Mouse (Mus musculus) heart, embryonic 14.5 days (tissue): ENCODE data around the gene Otos. TPM values are rescaled to one million over a fixed set of nuclear protein-coding genes. Genes with fewer than 3 reads are reported as not detected.
A peak's percentile ranks its signal among the peaks of the same experiment; 100 is the strongest.

ENCODE experiments used
- ATAC-seq: fragments of 200-750 bp; cut with Nextera tagmentation; 2 replicates; pipeline ENCODE4 v1.8.0; 2017; ENCODE audit warnings: low read depth, moderate TSS enrichment; ENCODE audit not compliant: insufficient number of reproducible peaks, insufficient read depth, low FRiP score
- H3K27ac ChIP-seq, 2 experiments: fragments of 200-500 bp in 1 of 2; fragments of 300-500 bp in 1 of 2; sonication (generic) in 1 of 2; replicated peaks in 1 of 2; 2 replicates each; pipeline ENCODE4 v1.5.1; 2012 to 2014; ENCODE audit warnings: low read depth in 2 of 2, low read length in 2 of 2, control low read depth in 1 of 2, mild to moderate bottlenecking in 1 of 2, mixed read lengths in 1 of 2; ENCODE audit not compliant: control insufficient read depth in 1 of 2, insufficient read depth in 1 of 2
- H3K27me3 ChIP-seq: fragments of 300-500 bp; sonication (generic); 2 replicates; pipeline ENCODE4 v1.6.1; 2014; ENCODE audit warnings: mild to moderate bottlenecking, low read length, control low read depth; ENCODE audit not compliant: control insufficient read depth, insufficient read depth
- H3K36me3 ChIP-seq: fragments of 300-500 bp; sonication (generic); 2 replicates; pipeline ENCODE4 v1.6.1; 2014; ENCODE audit warnings: mild to moderate bottlenecking, control low read depth, low read length, mixed read lengths; ENCODE audit not compliant: control insufficient read depth, insufficient read depth
- H3K4me1 ChIP-seq, 2 experiments: fragments of 200-500 bp in 1 of 2; fragments of 300-500 bp in 1 of 2; sonication (generic) in 1 of 2; 2 replicates each; pipeline ENCODE4 v1.6.1; 2012 to 2014; ENCODE audit warnings: low read length in 2 of 2, control low read depth in 1 of 2, mixed read lengths in 1 of 2; ENCODE audit not compliant: control insufficient read depth in 2 of 2, insufficient read depth in 2 of 2
- H3K4me2 ChIP-seq: fragments of 300-500 bp; sonication (generic); 2 replicates; pipeline ENCODE4 v1.6.1; 2014; ENCODE audit warnings: mild to moderate bottlenecking, low read length
- H3K4me3 ChIP-seq, 2 experiments: fragments of 200-500 bp in 1 of 2; fragments of 300-500 bp in 1 of 2; sonication (generic) in 1 of 2; 2 replicates each; pipeline ENCODE4 v1.5.1; 2012 to 2014; ENCODE audit warnings: low read length in 2 of 2, mild to moderate bottlenecking in 2 of 2, control low read depth in 1 of 2, low read depth in 1 of 2, moderate library complexity in 1 of 2; ENCODE audit not compliant: control insufficient read depth in 1 of 2, insufficient read depth in 1 of 2
- H3K9ac ChIP-seq: fragments of 300-500 bp; sonication (generic); 2 replicates; pipeline ENCODE4 v1.6.1; 2014; ENCODE audit warnings: mild to moderate bottlenecking, low read length
- H3K9me3 ChIP-seq: fragments of 300-500 bp; sonication (generic); 2 replicates; pipeline ENCODE4 v1.6.1; 2016; ENCODE audit warnings: low read length, control low read depth; ENCODE audit not compliant: control insufficient read depth
- WGBS: fragments of 180-500 bp; shearing (Covaris S2); extraction: QIAGEN DNeasy Blood & Tissue Kit; methylation state at CpG from one replicate; pipeline ENCODE4 v1.1.7; 2014; 5-methylcytosine and 5-hydroxymethylcytosine counted together
- polyA plus RNA-seq: library from polyadenylated mRNA; unstranded; fragments of >200 nt; fragmentation: Nextera tagmentation; extraction: Ambion mirVana; gene quantifications from 2 replicates; pipeline ENCODE4 v1.2.1, GENCODE M21; 2014

The Otos gene
- polyA plus RNA-seq, result not detected in 2 replicates

- Histone ChIP-seq H3K4me1 (peaks cover 0 to 4% of the 10 kb centered on the region in 2 experiments; a peak in 2 of 4 replicates), H3K27me3 (0 out of 2 replicates have a peak, but pooled peaks cover 10% of the 10 kb centered on the region), H3K27ac (no peak within 1 kb of the TSS), H3K36me3 (no peaks in the 10 kb centered on the region), H3K4me3 (no peak within 1 kb of the TSS), H3K9me3 (no peaks in the 10 kb centered on the region), H3K4me2 (peak within 1 kb of the TSS; percentile 26; the same call in 1 of the 2 replicates), H3K9ac (no peak within 1 kb of the TSS)
- no peak for ATAC-seq
- WGBS, result 26% methylated on average over 8 of the region's 8 CpGs
These were observed at the start of gene Otos for GRCm38 (mm10) chr1:92648673-92649072. TSS of gene Otos (minus strand) at chr1:92648841.

- 27% methylated on average over 4 of the region's 4 CpGs for WGBS
- Histone ChIP-seq H3K9ac (no peak overlapping the region), H3K4me1 (peaks cover 31 to 34% of the 10 kb centered on the region in 2 experiments), H3K4me3 (no peak overlapping the region), H3K27ac (no peak overlapping the region), H3K27me3 (no peaks in the 10 kb centered on the region; the same call in 1 of the 2 replicates), H3K9me3 (no peaks in the 10 kb centered on the region), H3K36me3 (no peaks in the 10 kb centered on the region), H3K4me2 (no peak overlapping the region)
- no peak for ATAC-seq
These were observed 48.2 kb upstream of the Otos start for GRCm38 (mm10) chr1:92696848-92697247.

- H3K9me3 ChIP-seq, result no peaks in the 10 kb centered on the region
- H3K27ac ChIP-seq, result no peak overlapping the region
- H3K4me3 ChIP-seq, result no peak overlapping the region
- H3K9ac ChIP-seq, result no peak overlapping the region
- H3K4me2 ChIP-seq, result no peak overlapping the region
- ATAC-seq, result no peak
- no peaks in the 10 kb centered on the region; the same call in 1 of the 2 replicates for H3K27me3 ChIP-seq
- H3K36me3 ChIP-seq, result no peaks in the 10 kb centered on the region
- 87% methylated on average over 5 of the region's 5 CpGs for WGBS
- H3K4me1 ChIP-seq, result peaks cover 31 to 34% of the 10 kb centered on the region in 2 experiments
These were observed 47.1 kb upstream of the Otos start for GRCm38 (mm10) chr1:92695751-92696150.

GRCm38 (mm10) chr1:92691166-92691844, 42.7 kb upstream of the Otos start:
- ATAC-seq, result no peak
- H3K4me2 ChIP-seq, result no peak overlapping the region
- peaks cover 4 to 6% of the 10 kb centered on the region in 2 experiments; a peak in 3 of 4 replicates for H3K4me1 ChIP-seq
- H3K9ac ChIP-seq, result no peak overlapping the region
- H3K4me3 ChIP-seq, result no peak overlapping the region
- WGBS, result 81% methylated on average over 3 of the region's 3 CpGs
- no peaks in the 10 kb centered on the region for H3K9me3 ChIP-seq
- H3K36me3 ChIP-seq, result no peaks in the 10 kb centered on the region
- peaks cover 3% of the 10 kb centered on the region for H3K27me3 ChIP-seq
- H3K27ac ChIP-seq, result no peak overlapping the region

GRCm38 (mm10) chr1:92686994-92687393, 38.4 kb upstream of the Otos start:
- Histone ChIP-seq H3K4me1 (peaks cover 0 to 3% of the 10 kb centered on the region in 2 experiments; a peak in 1 of 4 replicates), H3K4me2 (no peak overlapping the region), H3K27me3 (peaks cover 3% of the 10 kb centered on the region), H3K9ac (no peak overlapping the region), H3K9me3 (no peaks in the 10 kb centered on the region), H3K36me3 (no peaks in the 10 kb centered on the region), H3K4me3 (no peak overlapping the region), H3K27ac (no peak overlapping the region)
- ATAC-seq, result no peak
- WGBS, result 41% methylated on average over 8 of the region's 8 CpGs

GRCm38 (mm10) chr1:92683151-92683550, 34.5 kb upstream of the Otos start:
- H3K4me3 ChIP-seq, result no peak overlapping the region
- H3K27ac ChIP-seq, result no peak overlapping the region
- peaks cover 7% of the 10 kb centered on the region; the same call in 1 of the 2 replicates for H3K27me3 ChIP-seq
- H3K9me3 ChIP-seq, result no peaks in the 10 kb centered on the region
- WGBS, result 89% methylated on average over 8 of the region's 8 CpGs
- no peak overlapping the region for H3K9ac ChIP-seq
- H3K4me2 ChIP-seq, result no peak overlapping the region
- peaks cover 2 to 11% of the 10 kb centered on the region in 2 experiments; a peak in 2 of 4 replicates for H3K4me1 ChIP-seq
- no peak for ATAC-seq
- no peaks in the 10 kb centered on the region for H3K36me3 ChIP-seq

GRCm38 (mm10) chr1:92680668-92681603, 32.3 kb upstream of the Otos start:
- no peak for ATAC-seq
- Histone ChIP-seq H3K4me2 (no peak overlapping the region), H3K36me3 (no peaks in the 10 kb centered on the region), H3K4me3 (no peak overlapping the region), H3K27ac (no peak overlapping the region), H3K9ac (no peak overlapping the region; the same call in 1 of the 2 replicates), H3K4me1 (peaks cover 4 to 9% of the 10 kb centered on the region in 2 experiments; a peak in 2 of 4 replicates), H3K27me3 (0 out of 2 replicates have a peak, but pooled peaks cover 3% of the 10 kb centered on the region), H3K9me3 (no peaks in the 10 kb centered on the region)
- WGBS, result 34% methylated on average over 16 of the region's 16 CpGs
